Mouse (Mus musculus) gastrocnemius, postnatal 4 days (tissue): ENCODE results near the gene Sfxn5. TPM values are rescaled to one million over a fixed set of nuclear protein-coding genes. Genes with fewer than 3 reads are reported as not detected.

Source experiments
- DNase-seq, 2 experiments: peaks; one replicate each; pipeline ENCODE4 v3.0.0; 2021 to 2022; ENCODE audit warnings: low spot score in 2 of 2, mixed read lengths in 2 of 2
- total RNA-seq, 2 experiments: library from RNA; stranded (reverse); gene quantifications; 2 replicates each; pipeline ENCODE4 v1.2.3; 2021

Gene Sfxn5
- total RNA-seq, 2 experiments from 2014 or later, result 4.7 to 5.4 TPM

- DNase-seq, result no peak
Measured at GRCm38 (mm10) chr6:85290869-85291824, 42.1 kb downstream of the Sfxn5 start.

GRCm38 (mm10) chr6:85288193-85288857, 44.9 kb downstream of the Sfxn5 start:
- DNase-seq, result no peak

GRCm38 (mm10) chr6:85286283-85287047, 46.8 kb downstream of the Sfxn5 start:
- DNase-seq, result no peak

GRCm38 (mm10) chr6:85280871-85281270, 52.4 kb downstream of the Sfxn5 start:
- DNase-seq, result no peak

- DNase-seq, result no peak
Measured at GRCm38 (mm10) chr6:85276571-85276970, 56.7 kb downstream of the Sfxn5 start.

- no peak for DNase-seq
Measured at GRCm38 (mm10) chr6:85272436-85272835, 60.8 kb downstream of the Sfxn5 start.

- DNase-seq, result no peak
Measured at GRCm38 (mm10) chr6:85266060-85266459, 67.2 kb downstream of the Sfxn5 start.

- no peak for DNase-seq
Measured at GRCm38 (mm10) chr6:85264982-85265518, 68.2 kb downstream of the Sfxn5 start.

GRCm38 (mm10) chr6:85262865-85263515, 70.2 kb downstream of the Sfxn5 start:
- peak in 1 of 2 experiments; percentile 41 for DNase-seq

GRCm38 (mm10) chr6:85259094-85259630, 74.1 kb downstream of the Sfxn5 start:
- no peak for DNase-seq

GRCm38 (mm10) chr6:85255578-85255977, 77.6 kb downstream of the Sfxn5 start:
- no peak for DNase-seq

- DNase-seq, result no peak
Measured at GRCm38 (mm10) chr6:85253994-85254541, 79.2 kb downstream of the Sfxn5 start.

- DNase-seq, result no peak
Measured at GRCm38 (mm10) chr6:85253275-85253674, 79.9 kb downstream of the Sfxn5 start.

- DNase-seq, result no peak
Measured at GRCm38 (mm10) chr6:85252251-85253058, 80.8 kb downstream of the Sfxn5 start.

- no peak for DNase-seq
Measured at GRCm38 (mm10) chr6:85250811-85251241, 82.4 kb downstream of the Sfxn5 start.

- no peak for DNase-seq
Measured at GRCm38 (mm10) chr6:85249821-85250220, 83.4 kb downstream of the Sfxn5 start.

GRCm38 (mm10) chr6:85239044-85239489, 94.2 kb downstream of the Sfxn5 start:
- peak; percentile 52 to 79 for DNase-seq

GRCm38 (mm10) chr6:85237595-85238337, 95.5 kb downstream of the Sfxn5 start:
- no peak for DNase-seq
